Mouse (Mus musculus): Measurements from ENCODE around the gene Slc35b1. TPM values are rescaled to one million over a fixed set of nuclear protein-coding genes. Genes with fewer than 3 reads are reported as not detected.

Gene Slc35b1
- total RNA-seq, 4 experiments from 2014 or later: 62.7 to 88.9 (median 78.0) TPM

Other genes with a start within 250 kb of the Slc35b1 start
- under 1 TPM in 2 of 4 experiments, not detected in 2; 0.28 to 0.32 TPM for gene Dlx4, start 238.4 kb upstream of the Slc35b1 start, total RNA-seq (2022)
- not detected for gene Tac4, start 123.2 kb upstream of the Slc35b1 start, total RNA-seq (2022)
- 10 to 100 TPM; 50.4 to 86.8 (median 73.7) TPM for gene Kat7, start 74.4 kb upstream of the Slc35b1 start, total RNA-seq (2022)
- 10 to 100 TPM; 14.7 to 21.4 (median 18.0) TPM for gene Fam117a, start 47.7 kb upstream of the Slc35b1 start, total RNA-seq (2022)
- 100 to 1,000 TPM; 160 to 216 (median 189) TPM for gene Spop, start 29.4 kb downstream of the Slc35b1 start, total RNA-seq (2022)
- gene Nxph3, start 129.9 kb downstream of the Slc35b1 start, total RNA-seq (2022): 1 to 10 TPM; 3.0 to 5.8 (median 3.9) TPM
- 1 to 10 TPM; 4.0 to 6.0 (median 5.2) TPM for gene Ngfr, start 203.0 kb downstream of the Slc35b1 start, total RNA-seq (2022)

All from adrenal gland, adult 8-10 months (tissue).